Mouse (Mus musculus) natural killer cell, adult 2 months (primary cell): ENCODE measurements at regions not wholly inside any gene's neighbourhood (a gene's known extent, or its start where the extent isn't known, plus 50 kb on each side); places are given as distances from the start of the nearest gene placed in this dataset.

ENCODE experiments used
- DNase-seq, 2 experiments: peaks; one replicate each; pipeline ENCODE4 v3.0.0; 2022; ENCODE audit warnings: low spot score in 2 of 2

DNA sequence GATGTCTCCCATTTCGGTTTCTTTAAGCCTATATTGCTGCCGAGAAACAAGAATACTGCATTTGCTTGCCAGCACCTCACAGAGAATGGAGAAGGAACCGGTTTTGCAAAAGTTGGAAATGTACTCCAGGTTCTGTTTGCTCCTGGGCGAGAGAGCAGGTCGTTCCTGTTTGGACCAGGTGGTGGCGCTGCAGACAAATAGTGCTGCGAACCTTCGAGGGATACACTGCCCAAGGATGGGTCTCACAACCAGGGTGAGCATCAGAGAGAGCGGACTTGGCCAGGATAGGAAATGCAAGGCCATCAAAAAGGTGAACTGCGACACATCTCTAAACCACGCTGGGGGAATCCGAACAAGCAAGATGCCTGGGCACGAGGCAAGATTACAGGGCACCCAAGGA, 54.0 kb upstream of the Ets2 start:
- DNase-seq: peak; percentile 24 to 51

DNA sequence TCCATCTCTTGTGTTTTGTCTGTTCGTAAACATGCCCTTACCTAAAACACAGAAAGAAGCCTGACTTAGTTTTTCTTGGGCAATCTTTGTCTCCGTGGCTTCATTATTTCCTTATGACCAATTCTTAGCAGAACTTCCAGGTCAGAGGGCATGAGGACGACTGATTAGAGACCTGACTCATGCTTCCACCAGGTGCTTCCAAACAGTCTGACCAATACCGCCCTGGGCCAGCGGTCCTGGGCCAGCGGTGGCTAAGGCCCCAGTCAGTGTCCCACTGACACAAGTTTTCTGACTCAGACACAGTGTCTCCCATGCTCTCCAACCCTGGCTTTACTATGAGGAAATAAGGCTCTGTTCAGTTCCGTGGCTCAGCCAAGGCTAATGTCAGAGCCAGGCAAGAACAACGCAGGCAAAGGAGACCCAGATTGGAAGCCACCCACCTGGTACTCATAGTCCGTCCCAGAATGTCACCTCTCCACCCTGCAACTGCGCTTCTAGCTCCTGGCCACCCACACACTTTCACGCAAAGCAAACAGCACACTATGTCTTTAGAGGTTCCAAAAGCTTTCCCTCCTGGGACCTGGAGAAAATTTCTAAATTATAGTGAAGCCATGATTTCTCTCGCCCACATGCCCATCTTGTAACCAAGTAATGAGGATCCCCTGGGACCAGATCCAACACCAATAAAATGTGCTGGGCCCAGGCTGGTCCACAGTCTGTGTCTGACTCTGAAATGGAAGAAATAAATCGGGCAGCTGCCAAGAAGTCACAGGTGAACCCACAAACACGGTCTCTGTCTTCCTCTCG, 56.6 kb upstream of the Erg start:
- DNase-seq: no peak

DNA sequence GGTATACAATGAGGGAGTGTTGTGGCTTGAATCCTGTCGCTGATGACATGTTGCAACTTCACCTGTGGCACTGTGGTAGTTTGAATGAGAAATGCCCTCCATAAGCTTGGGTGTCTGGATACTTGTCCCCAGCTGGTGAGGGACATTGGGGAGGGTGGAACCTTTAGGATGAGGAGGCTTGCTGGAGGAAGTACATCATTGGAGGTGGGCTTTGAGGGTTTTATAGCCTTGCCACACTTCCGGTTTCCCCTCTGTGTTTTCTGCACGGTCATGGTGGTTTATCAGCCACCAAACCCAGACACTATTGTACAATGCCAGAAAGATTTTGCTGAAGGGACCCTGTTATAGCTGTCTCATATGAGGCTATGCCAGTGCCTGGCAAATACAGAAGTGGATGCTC, 54.3 kb upstream of the Erg start:
- DNase-seq: no peak

DNA sequence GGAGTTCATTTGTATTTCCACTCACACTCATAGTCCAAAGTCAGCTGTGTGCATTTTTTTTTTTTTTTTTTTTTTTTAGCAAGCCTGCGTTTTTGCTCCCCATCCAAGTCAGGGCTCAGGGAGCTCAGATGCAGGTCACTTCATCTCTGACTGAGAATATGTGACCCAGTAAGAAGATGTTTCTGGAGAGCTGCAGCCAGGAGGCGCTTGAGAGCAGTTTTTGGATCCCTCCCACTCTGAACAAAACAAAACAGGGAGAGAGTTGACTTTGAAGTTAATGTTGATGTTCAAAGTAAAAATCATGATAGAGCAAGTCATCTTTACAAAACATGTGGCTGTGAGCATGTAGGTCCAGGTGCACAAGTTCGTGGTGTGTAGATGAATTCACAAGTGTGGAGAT, 53.3 kb upstream of the Erg start:
- no peak for DNase-seq

DNA sequence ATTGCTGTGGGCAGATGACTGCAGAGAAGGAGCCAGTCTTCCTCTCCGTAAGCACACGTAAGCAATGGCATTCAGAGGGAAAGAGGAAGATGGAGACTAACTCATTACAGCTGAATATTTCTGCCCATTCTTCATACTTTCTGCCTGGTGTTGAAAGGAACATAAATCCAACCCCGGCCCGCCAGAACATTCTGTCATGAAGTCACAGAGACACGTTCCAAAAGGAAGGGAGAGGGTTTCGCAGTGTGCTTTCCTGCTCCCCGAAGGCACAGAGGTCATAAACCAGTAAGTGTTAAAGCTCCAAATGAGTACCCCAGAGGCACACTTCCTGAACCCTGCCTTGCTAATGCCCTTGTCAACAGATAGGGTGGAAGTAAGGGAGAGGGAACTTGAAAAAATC, 51.5 kb upstream of the Erg start:
- DNase-seq: no peak

DNA sequence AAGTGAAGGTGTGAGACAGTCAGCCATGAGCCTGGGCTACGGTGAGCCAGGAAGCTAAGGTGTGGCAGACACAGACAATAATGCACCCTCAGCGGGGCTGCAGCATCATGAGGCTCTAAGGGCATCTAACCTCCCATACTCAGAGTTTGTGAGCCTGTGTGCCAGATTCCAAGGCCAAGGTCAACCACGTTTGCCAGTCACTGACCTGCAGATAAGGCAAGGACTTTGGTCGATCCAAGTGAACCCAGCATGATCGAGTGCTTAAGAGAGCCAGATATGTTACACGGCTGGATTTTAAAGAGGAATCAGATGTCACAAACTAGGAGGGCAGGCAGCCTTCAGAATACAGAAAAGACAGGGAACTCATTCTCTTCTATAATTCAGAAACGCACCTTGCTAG, 50.2 kb upstream of the Erg start:
- DNase-seq: no peak
